Mouse (Mus musculus) natural killer cell, adult 2 months (primary cell): ENCODE measurements at regions not wholly inside any gene's neighbourhood (a gene's known extent, or its start where the extent isn't known, plus 50 kb on each side); places are given as distances from the start of the nearest gene placed in this dataset.

Source experiments
- DNase-seq, 2 experiments: peaks; one replicate each; pipeline ENCODE4 v3.0.0; 2022; ENCODE audit warnings: low spot score in 2 of 2

GRCm38 (mm10) chr1:194208034-194209000 is 409.7 kb upstream of the Plxna2 start:
- no peak for DNase-seq

GRCm38 (mm10) chr1:194197516-194197915 is 420.5 kb upstream of the Plxna2 start:
- DNase-seq, result no peak

- DNase-seq, result no peak
Measured at GRCm38 (mm10) chr1:194182293-194182692, 435.7 kb upstream of the Plxna2 start.

GRCm38 (mm10) chr1:194161469-194161868 is 456.5 kb upstream of the Plxna2 start:
- no peak for DNase-seq

GRCm38 (mm10) chr1:194160761-194161461 is 457.1 kb upstream of the Plxna2 start:
- DNase-seq, result no peak

GRCm38 (mm10) chr1:194157268-194157667 is 460.8 kb upstream of the Plxna2 start:
- no peak for DNase-seq

GRCm38 (mm10) chr1:194148416-194149364 is 469.3 kb upstream of the Plxna2 start:
- no peak for DNase-seq

GRCm38 (mm10) chr1:194117631-194118360 is 500.2 kb upstream of the Plxna2 start:
- DNase-seq, result no peak

GRCm38 (mm10) chr1:194114399-194114798 is 503.6 kb upstream of the Plxna2 start:
- DNase-seq, result no peak

GRCm38 (mm10) chr1:194111931-194112330 is 506.1 kb upstream of the Plxna2 start:
- DNase-seq, result no peak

- no peak for DNase-seq
Measured at GRCm38 (mm10) chr1:194109172-194110071, 508.6 kb upstream of the Plxna2 start.

- no peak for DNase-seq
Measured at GRCm38 (mm10) chr1:194108132-194108531, 509.9 kb upstream of the Plxna2 start.

- DNase-seq, result no peak
Measured at GRCm38 (mm10) chr1:194107271-194107938, 510.6 kb upstream of the Plxna2 start.

- no peak for DNase-seq
Measured at GRCm38 (mm10) chr1:194089918-194090548, 528.0 kb upstream of the Plxna2 start.

- no peak for DNase-seq
Measured at GRCm38 (mm10) chr1:194058512-194058911, 559.5 kb upstream of the Plxna2 start.

- no peak for DNase-seq
Measured at GRCm38 (mm10) chr1:194056544-194056943, 561.5 kb upstream of the Plxna2 start.

GRCm38 (mm10) chr1:194049746-194050351 is 568.2 kb upstream of the Plxna2 start:
- DNase-seq, result no peak
